Mouse (Mus musculus) activated CD4-positive, CD25-positive, alpha-beta regulatory T cell (primary cell): ENCODE data around the gene Vmn1r130. TPM values are rescaled to one million over a fixed set of nuclear protein-coding genes. Genes with fewer than 3 reads are reported as not detected.

Source experiments
- polyA plus RNA-seq, 2 experiments: library from polyadenylated mRNA; unstranded; fragments of 100-300 nt; shearing (Covaris generic); gene quantifications; one replicate each; pipeline ENCODE4 v1.2.1; 2017

Vmn1r130 gene
- not detected for polyA plus RNA-seq

DNA sequence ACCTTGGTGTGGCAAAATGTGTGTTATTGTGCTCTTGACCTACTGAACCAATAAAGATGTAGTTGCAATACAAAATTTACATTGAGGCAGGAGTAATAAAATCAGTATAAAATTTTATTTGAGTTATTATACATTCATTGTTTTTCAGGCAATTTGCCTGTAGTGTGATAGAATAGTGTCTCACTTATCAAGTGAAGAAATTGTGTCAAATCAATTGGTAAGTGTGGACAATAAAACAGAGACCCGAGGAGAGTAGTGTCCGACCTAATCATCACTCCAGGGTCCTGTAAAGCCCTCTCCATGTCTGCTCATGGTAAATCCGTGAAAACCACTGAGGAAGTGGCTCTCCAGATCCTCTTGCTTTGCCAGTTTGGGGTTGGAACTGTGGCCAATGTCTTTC is at the start of gene Vmn1r130:
Vmn1r130 (plus strand) TSS at position 301 of the 400 bp plus-strand sequence.

DNA sequence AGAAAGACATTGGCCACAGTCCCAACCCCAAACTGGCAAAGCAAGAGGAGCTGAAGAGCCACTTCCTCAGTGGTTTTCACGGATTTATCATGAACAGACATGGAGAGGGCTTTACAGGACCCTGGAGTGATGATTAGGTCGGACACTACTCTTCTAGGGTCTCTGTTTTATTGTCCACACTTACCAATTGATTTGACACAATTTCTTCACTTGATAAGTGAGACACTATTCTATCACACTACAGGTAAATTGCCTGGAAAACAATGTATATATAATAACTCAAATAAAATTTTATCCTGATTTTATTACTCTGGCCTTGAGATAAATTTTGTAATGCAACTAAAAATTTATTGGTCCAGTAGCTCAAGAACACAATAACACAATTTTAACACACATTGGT is 34.4 kb downstream of the Vmn1r130 start, which contains the start of gene Vmn1r131:
Vmn1r131 (minus strand) TSS at position 101 of the 400 bp plus-strand sequence.

Other genes with a start within 250 kb of the Vmn1r130 start
- gene Vmn1r125, start 239.6 kb upstream of the Vmn1r130 start, polyA plus RNA-seq = not detected
- gene Vmn1r126, start 210.3 kb upstream of the Vmn1r130 start, polyA plus RNA-seq = not detected
- gene Vmn1r127, start 191.9 kb upstream of the Vmn1r130 start, polyA plus RNA-seq = not detected
- not detected for gene Vmn1r128, start 162.4 kb upstream of the Vmn1r130 start, polyA plus RNA-seq
- not detected for gene Vmn1r129, start 150.5 kb upstream of the Vmn1r130 start, polyA plus RNA-seq
- gene Gm6882, start 79.0 kb upstream of the Vmn1r130 start, polyA plus RNA-seq = under 1 TPM; 0.12 to 0.23 TPM
- not detected for gene Vmn1r131, start 34.3 kb downstream of the Vmn1r130 start, polyA plus RNA-seq
- gene Vmn1r132, start 102.3 kb downstream of the Vmn1r130 start, polyA plus RNA-seq = not detected
- gene Gm4175, start 249.7 kb downstream of the Vmn1r130 start, polyA plus RNA-seq = not detected